In genomic region chr12:76950330-76950729, GRCm38 (mm10) we compare ENCODE assay signal across 24 mouse cellular contexts. TPM values are rescaled to one million over a fixed set of nuclear protein-coding genes. Genes with fewer than 3 reads are reported as not detected.
DNase-seq lines count a peak whose midpoint lies in the region; ATAC-seq and TF ChIP-seq lines count a peak whose summit lies in the region.
"Had no signal": no experiment of that assay in that cellular context is flagged by ENCODE, and none has a peak within 500 bp of the region (broad histone marks: within the 10 kb centered on the region; RNA-seq: fewer than 3 reads in every experiment).

No protein-coding gene starts in this region.

- H3K4me1 ChIP-seq in lung, postnatal 0 days (ENCODE audit: insufficient read depth, low read depth, low read length): peaks cover 20% of the 10 kb centered on the region; the same call in 1 of the 2 replicates
- peaks cover 8% of the 10 kb centered on the region for H3K4me1 ChIP-seq in forebrain, embryonic 16.5 days (replicated peaks; ENCODE audit: control insufficient read depth, insufficient read depth, low read length)
- no peaks in the 10 kb centered on the region for H3K4me1 ChIP-seq in midbrain, embryonic 16.5 days (ENCODE audit: control insufficient read depth, insufficient read depth, low read length)
- H3K4me1 ChIP-seq: hindbrain, embryonic 10.5 days; limb, embryonic 12.5 days; midbrain, embryonic 15.5 days had no signal

- no peak overlapping the region for H3K27ac ChIP-seq in lung, postnatal 0 days (ENCODE audit: low read length)
- H3K27ac ChIP-seq in forebrain, embryonic 16.5 days (ENCODE audit: low read length): no peak overlapping the region
- no peak overlapping the region for H3K27ac ChIP-seq in midbrain, embryonic 16.5 days (ENCODE audit: low read length)
- H3K27ac ChIP-seq: heart, embryonic 10.5 days; hindbrain, embryonic 10.5 days; hindbrain, postnatal 0 days; left cerebral cortex, adult 2 months; limb, embryonic 12.5 days; liver, embryonic 14.5 days; lung, embryonic 15.5 days; midbrain, embryonic 15.5 days had no signal

- peaks cover 30% of the 10 kb centered on the region for H3K36me3 ChIP-seq in lung, postnatal 0 days (ENCODE audit: insufficient read depth, low read length)
- H3K36me3 ChIP-seq in forebrain, embryonic 16.5 days (ENCODE audit: control insufficient read depth, insufficient read depth): peaks cover 29% of the 10 kb centered on the region
- H3K36me3 ChIP-seq in midbrain, embryonic 16.5 days (ENCODE audit: control insufficient read depth, insufficient read depth, low read length): peaks cover 50% of the 10 kb centered on the region

- no peak overlapping the region for H3K4me2 ChIP-seq in lung, postnatal 0 days (replicated peaks; ENCODE audit: low read depth, low read length)
- no peak overlapping the region for H3K4me2 ChIP-seq in forebrain, embryonic 16.5 days (ENCODE audit: low read length)
- no peak overlapping the region for H3K4me2 ChIP-seq in midbrain, embryonic 16.5 days (ENCODE audit: low read length)
- H3K4me2 ChIP-seq: limb, embryonic 12.5 days; lung, embryonic 15.5 days; midbrain, embryonic 15.5 days had no signal

- no peak for ATAC-seq in lung, postnatal 0 days
- peak; percentile 59 for ATAC-seq in megakaryocyte progenitor cell, adult 5-6 weeks (replicated peaks; ENCODE audit: poor library complexity)
- no peak for ATAC-seq in forebrain, embryonic 16.5 days
- ATAC-seq in midbrain, embryonic 16.5 days: no peak
- ATAC-seq: forebrain, embryonic 14.5 days; hindbrain, postnatal 0 days; midbrain, embryonic 15.5 days had no signal

- H3K9ac ChIP-seq in lung, postnatal 0 days (replicated peaks; ENCODE audit: low read depth): no peak overlapping the region
- H3K9ac ChIP-seq in forebrain, embryonic 16.5 days (replicated peaks; ENCODE audit: low read depth, low read length): no peak overlapping the region
- no peak overlapping the region for H3K9ac ChIP-seq in midbrain, embryonic 16.5 days (ENCODE audit: low read depth, low read length)
- H3K9ac ChIP-seq: limb, embryonic 12.5 days; liver, embryonic 14.5 days; lung, embryonic 15.5 days; midbrain, embryonic 15.5 days had no signal

- TF ChIP-seq EP300 in lung, postnatal 0 days (IDR thresholded peaks at IDR 0.05): 0 out of 2 replicates have a peak, but pooled peaks have one; percentile 22

- H3K9me3 ChIP-seq in lung, postnatal 0 days (ENCODE audit: low read length): no peaks in the 10 kb centered on the region
- H3K9me3 ChIP-seq in forebrain, embryonic 16.5 days (ENCODE audit: control insufficient read depth, low read length): no peaks in the 10 kb centered on the region
- H3K9me3 ChIP-seq in midbrain, embryonic 16.5 days (replicated peaks; ENCODE audit: control insufficient read depth, low read length, poor library complexity, severe bottlenecking): no peaks in the 10 kb centered on the region
- H3K9me3 ChIP-seq: G1E; heart, embryonic 10.5 days; hindbrain, embryonic 10.5 days; limb, embryonic 12.5 days; lung, embryonic 15.5 days; midbrain, embryonic 15.5 days had no signal

- H3K4me3 ChIP-seq in lung, postnatal 0 days (ENCODE audit: low read depth, low read length): no peak overlapping the region
- no peak overlapping the region for H3K4me3 ChIP-seq in forebrain, embryonic 16.5 days (replicated peaks; ENCODE audit: low read length)
- no peak overlapping the region for H3K4me3 ChIP-seq in midbrain, embryonic 16.5 days (ENCODE audit: low read depth, low read length)
- H3K4me3 ChIP-seq: erythroblast, embryonic 14.5 days; heart, embryonic 10.5 days; hindbrain, embryonic 10.5 days; left cerebral cortex, adult 2 months; limb, embryonic 12.5 days; lung, embryonic 15.5 days; midbrain, embryonic 15.5 days had no signal

- no peaks in the 10 kb centered on the region for H3K27me3 ChIP-seq in lung, postnatal 0 days (replicated peaks; ENCODE audit: insufficient read depth, low read length)
- no peaks in the 10 kb centered on the region for H3K27me3 ChIP-seq in forebrain, embryonic 16.5 days (replicated peaks; ENCODE audit: control insufficient read depth, insufficient read depth, low read length)
- no peaks in the 10 kb centered on the region for H3K27me3 ChIP-seq in midbrain, embryonic 16.5 days (ENCODE audit: control insufficient read depth, insufficient read depth, low read depth, low read length)
- H3K27me3 ChIP-seq: limb, embryonic 12.5 days; lung, embryonic 15.5 days; midbrain, embryonic 15.5 days had no signal

- 70% methylated on average over 5 of the region's 5 CpGs for WGBS in lung, postnatal 0 days
- 92% methylated on average over 5 of the region's 5 CpGs for WGBS in forebrain, embryonic 16.5 days
- 87% methylated on average over 5 of the region's 5 CpGs for WGBS in midbrain, embryonic 16.5 days

- TF ChIP-seq CTCF in lung, postnatal 0 days (IDR thresholded peaks at IDR 0.05): no peak

- peak; percentile 57 for DNase-seq in lung, postnatal 0 days (ENCODE audit: low spot score)
- DNase-seq in lung, postnatal 4 days: no peak
- DNase-seq in adipocyte (ENCODE audit: low spot score): peak; percentile 17
- no peak for DNase-seq in yolk sac, embryonic 10.5 days (ENCODE audit: low spot score)
- DNase-seq: cerebellum, adult 8-10 months; kidney, adult 9 months; kidney, postnatal 25 days; layer of hippocampus, adult 9-11 months; spleen, adult 18-20 months; thymus, postnatal 36 days had no signal

RNA-seq across cellular contexts. Expression of gene Max, which starts 11.7 kb away (rescaled TPM):
- 17.5 and 20.9 TPM in 2 replicates for polyA plus RNA-seq in lung, postnatal 0 days (2015; fragmentation: Nextera tagmentation; extraction: Ambion mirVana)
- total RNA-seq in megakaryocyte progenitor cell, adult 5-6 weeks (2015): 114 and 116 TPM in 2 replicates
- total RNA-seq in megakaryocyte progenitor cell, adult 5-6 weeks (2017): 100 and 122 TPM in 2 replicates
- 20.4 and 25.2 TPM in 2 replicates for polyA plus RNA-seq in forebrain, embryonic 16.5 days (2015; fragmentation: Nextera tagmentation; extraction: Ambion mirVana)
- 18.4 and 21.7 TPM in 2 replicates for polyA plus RNA-seq in midbrain, embryonic 16.5 days (2015; fragmentation: Nextera tagmentation; extraction: Ambion mirVana)

Comparison
In these comparisons a context has a peak if more than half of its experiments do, and no peak if none do; other contexts are left out.
1. DNase-seq: peak in lung, postnatal 0 days (single experiment) and adipocyte (single experiment); none in lung, postnatal 4 days (0 of 2) and yolk sac, embryonic 10.5 days (single experiment).